Mouse (Mus musculus) bone marrow, adult 2 months (tissue): ENCODE measurements around the gene Sart1.

Experiments used
- CTCF ChIP-seq: fragments of 200-500 bp; IDR thresholded peaks from 2 replicates; pipeline ENCODE4 v1.5.1; 2011; ENCODE audit warnings: low read length, control low read depth; ENCODE audit not compliant: control insufficient read depth, insufficient read depth
- POLR2A ChIP-seq: fragments of 200-500 bp; IDR thresholded peaks from 2 replicates; pipeline ENCODE4 v1.6.1; 2011; ENCODE audit warnings: low read depth, mild to moderate bottlenecking, control low read depth, low read length, borderline replicate concordance; ENCODE audit not compliant: control insufficient read depth

- no peak for TF ChIP-seq CTCF
- no peak for TF ChIP-seq POLR2A
Observed at GRCm38 (mm10) chr19:5388011-5388441, 477 bp downstream of the Sart1 start.
